Mouse (Mus musculus): ENCODE results near the gene Tgm5.

DNA sequence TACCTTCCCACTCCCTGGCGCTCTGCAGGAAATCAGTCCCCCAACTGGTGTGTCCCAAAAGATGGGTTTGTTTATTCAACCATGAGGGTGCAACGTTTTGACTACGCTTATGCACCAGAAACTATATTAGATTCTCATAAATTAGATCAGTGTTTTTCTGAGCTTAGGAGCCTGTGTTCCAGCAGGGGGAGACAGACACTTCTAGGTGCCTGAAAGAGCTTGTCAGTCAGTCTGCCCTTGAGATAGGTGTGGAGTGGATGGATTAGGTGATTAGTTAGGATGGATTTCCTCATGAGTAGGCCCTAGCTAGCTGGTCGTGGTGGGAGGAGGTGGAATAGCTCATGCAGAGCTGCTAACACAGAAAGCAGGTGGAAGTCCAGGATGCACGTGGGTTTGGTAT, 44.5 kb downstream of the Tgm5 start:
- peak; percentile 66 for TF ChIP-seq CTCF (IDR thresholded peaks at IDR 0.05; ENCODE audit: extremely low read depth, insufficient read depth, low read length)
- TF ChIP-seq POLR2A (IDR thresholded peaks at IDR 0.05; ENCODE audit: extremely low read depth, insufficient read depth, low read length): no peak
